Mouse (Mus musculus) forelimb bud, embryonic 11.5 days (tissue): ENCODE results near the gene E2f6.

ENCODE experiments used
- DNase-seq: peaks from one replicate; pipeline ENCODE4 v3.0.0-alpha.2; 2012; ENCODE audit warnings: low read depth, low spot score

The E2f6 gene

GRCm38 (mm10) chr12:16847204-16847792 lies 36.5 kb downstream of the E2f6 start:
- no peak for DNase-seq

- DNase-seq, result no peak
Observed at GRCm38 (mm10) chr12:16848501-16848900, 37.7 kb downstream of the E2f6 start.

GRCm38 (mm10) chr12:16849821-16850220 lies 39.1 kb downstream of the E2f6 start:
- no peak for DNase-seq

GRCm38 (mm10) chr12:16850431-16851375 lies 39.9 kb downstream of the E2f6 start:
- DNase-seq, result no peak

- DNase-seq, result no peak
Observed at GRCm38 (mm10) chr12:16853431-16854165, 42.8 kb downstream of the E2f6 start.

- DNase-seq, result peak; percentile 72
Observed at GRCm38 (mm10) chr12:16855632-16856305, 45.0 kb downstream of the E2f6 start.

GRCm38 (mm10) chr12:16856306-16856679 lies 45.5 kb downstream of the E2f6 start:
- DNase-seq, result no peak

GRCm38 (mm10) chr12:16858081-16858480 lies 47.3 kb downstream of the E2f6 start:
- no peak for DNase-seq

GRCm38 (mm10) chr12:16859781-16860180 lies 49.0 kb downstream of the E2f6 start:
- no peak for DNase-seq

GRCm38 (mm10) chr12:16860533-16860932 lies 49.8 kb downstream of the E2f6 start:
- DNase-seq, result no peak

GRCm38 (mm10) chr12:16860961-16861360 lies 50.2 kb downstream of the E2f6 start:
- no peak for DNase-seq

- DNase-seq, result no peak
Observed at GRCm38 (mm10) chr12:16864477-16864876, 53.7 kb downstream of the E2f6 start.

GRCm38 (mm10) chr12:16865871-16866270 lies 55.1 kb downstream of the E2f6 start:
- DNase-seq, result no peak

- DNase-seq, result peak; percentile 32
Observed at GRCm38 (mm10) chr12:16866460-16866859, 55.7 kb downstream of the E2f6 start.

- DNase-seq, result no peak
Observed at GRCm38 (mm10) chr12:16867306-16867705, 56.5 kb downstream of the E2f6 start.

GRCm38 (mm10) chr12:16868618-16869017 lies 57.9 kb downstream of the E2f6 start:
- no peak for DNase-seq

- DNase-seq, result no peak
Observed at GRCm38 (mm10) chr12:16869091-16869778, 58.5 kb downstream of the E2f6 start.

- DNase-seq, result peak; percentile 55
Observed at GRCm38 (mm10) chr12:16869870-16870404, 59.2 kb downstream of the E2f6 start.

- peak; percentile 67 for DNase-seq
Observed at GRCm38 (mm10) chr12:16870405-16871068, 59.8 kb downstream of the E2f6 start.

- no peak for DNase-seq
Observed at GRCm38 (mm10) chr12:16872006-16872405, 61.2 kb downstream of the E2f6 start.
